Mouse (Mus musculus): ENCODE measurements around the gene Calr.

DNA sequence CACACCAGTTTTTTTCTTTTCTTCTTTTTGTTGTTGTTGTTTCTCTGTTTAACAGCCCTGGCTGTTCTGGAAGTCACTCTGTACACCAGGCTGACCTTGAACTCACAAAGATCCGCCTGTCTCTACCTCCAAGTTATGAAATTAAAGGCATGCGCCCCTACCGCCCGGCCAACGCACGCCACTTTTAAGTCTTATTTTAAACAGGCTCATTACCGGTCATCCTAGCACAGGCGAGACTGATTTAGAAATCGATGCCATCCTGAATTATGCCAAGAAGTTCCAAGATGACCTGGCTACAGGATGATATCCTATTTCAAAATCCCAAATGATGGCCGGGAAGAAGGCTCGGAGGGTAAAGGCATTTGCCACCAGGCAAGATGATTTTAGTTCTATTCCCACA lies 15.2 kb downstream of the Calr start, which contains the start of gene Gadd45gip1:
- TF ChIP-seq CTCF (IDR thresholded peaks at IDR 0.05; ENCODE audit: borderline replicate concordance, extremely low read depth, insufficient read depth, insufficient read length) (no peak), POLR2A (IDR thresholded peaks at IDR 0.05; ENCODE audit: borderline replicate concordance, extremely low read depth, insufficient read depth, insufficient read length, poor library complexity, severe bottlenecking) (no peak)

Data from brain, embryonic 14.5 days (tissue).